Mouse (Mus musculus): ENCODE results near the gene Sav1.
A peak's percentile ranks its signal among the peaks of the same experiment; 100 is the strongest.

Sav1 gene

GRCm38 (mm10) chr12:69986786-69987497 is at the start of gene Sav1:
Sav1 (minus strand) TSS chr12:69987002.
- DNase-seq (ENCODE audit: low read depth in 2 of 2, low spot score in 2 of 2), result peak; percentile 31 to 36

GRCm38 (mm10) chr12:70026233-70026632 is 39.4 kb upstream of the Sav1 start:
- no peak for DNase-seq (ENCODE audit: low read depth in 2 of 2, low spot score in 2 of 2)

GRCm38 (mm10) chr12:70025431-70025830 is 38.6 kb upstream of the Sav1 start:
- DNase-seq (ENCODE audit: low read depth in 2 of 2, low spot score in 2 of 2), result no peak

GRCm38 (mm10) chr12:70023580-70023979 is 36.8 kb upstream of the Sav1 start:
- DNase-seq (ENCODE audit: low read depth in 2 of 2, low spot score in 2 of 2), result no peak

GRCm38 (mm10) chr12:70018153-70018552 is 31.4 kb upstream of the Sav1 start:
- peak; percentile 2 to 29 for DNase-seq (ENCODE audit: low read depth in 2 of 2, low spot score in 2 of 2)

- DNase-seq (ENCODE audit: low read depth in 2 of 2, low spot score in 2 of 2), result no peak
These were observed 29.1 kb upstream of the Sav1 start for GRCm38 (mm10) chr12:70015936-70016335.

- no peak for DNase-seq (ENCODE audit: low read depth in 2 of 2, low spot score in 2 of 2)
These were observed 24.9 kb upstream of the Sav1 start for GRCm38 (mm10) chr12:70011681-70012080.

- DNase-seq (ENCODE audit: low read depth in 2 of 2, low spot score in 2 of 2), result no peak
These were observed 23.6 kb upstream of the Sav1 start for GRCm38 (mm10) chr12:70010356-70010755.

GRCm38 (mm10) chr12:70005103-70005502 is 18.3 kb upstream of the Sav1 start:
- no peak for DNase-seq (ENCODE audit: low read depth in 2 of 2, low spot score in 2 of 2)

GRCm38 (mm10) chr12:69998186-69998983 is 11.6 kb upstream of the Sav1 start:
- DNase-seq (ENCODE audit: low read depth in 2 of 2, low spot score in 2 of 2), result no peak

- no peak for DNase-seq (ENCODE audit: low read depth in 2 of 2, low spot score in 2 of 2)
These were observed 8.6 kb upstream of the Sav1 start for GRCm38 (mm10) chr12:69995382-69995781.

GRCm38 (mm10) chr12:69986241-69986762 is 500 bp downstream of the Sav1 start:
- DNase-seq (ENCODE audit: low read depth in 2 of 2, low spot score in 2 of 2), result peak in 1 of 2 experiments; percentile 17

- no peak for DNase-seq (ENCODE audit: low read depth in 2 of 2, low spot score in 2 of 2)
These were observed 1.3 kb downstream of the Sav1 start for GRCm38 (mm10) chr12:69985546-69985945.

GRCm38 (mm10) chr12:69982874-69983273 is 3.9 kb downstream of the Sav1 start:
- DNase-seq (ENCODE audit: low read depth in 2 of 2, low spot score in 2 of 2), result no peak

GRCm38 (mm10) chr12:69977376-69977998 is 9.3 kb downstream of the Sav1 start:
- no peak for DNase-seq (ENCODE audit: low read depth in 2 of 2, low spot score in 2 of 2)

- DNase-seq (ENCODE audit: low read depth in 2 of 2, low spot score in 2 of 2), result no peak
These were observed 10.1 kb downstream of the Sav1 start for GRCm38 (mm10) chr12:69976688-69977087.

- no peak for DNase-seq (ENCODE audit: low read depth in 2 of 2, low spot score in 2 of 2)
These were observed 13.1 kb downstream of the Sav1 start for GRCm38 (mm10) chr12:69973666-69974065.

GRCm38 (mm10) chr12:69968154-69968553 is 18.6 kb downstream of the Sav1 start:
- DNase-seq (ENCODE audit: low read depth in 2 of 2, low spot score in 2 of 2), result no peak

GRCm38 (mm10) chr12:69967112-69967511 is 19.7 kb downstream of the Sav1 start:
- DNase-seq (ENCODE audit: low read depth in 2 of 2, low spot score in 2 of 2), result no peak

GRCm38 (mm10) chr12:69966071-69966470 is 20.7 kb downstream of the Sav1 start:
- DNase-seq (ENCODE audit: low read depth in 2 of 2, low spot score in 2 of 2), result no peak

- no peak for DNase-seq (ENCODE audit: low read depth in 2 of 2, low spot score in 2 of 2)
These were observed 21.2 kb downstream of the Sav1 start for GRCm38 (mm10) chr12:69965644-69966043.

- no peak for DNase-seq (ENCODE audit: low read depth in 2 of 2, low spot score in 2 of 2)
These were observed 23.7 kb downstream of the Sav1 start for GRCm38 (mm10) chr12:69963141-69963540.

All from CD8-positive naive resting alpha-beta T cell, adult 2 months (primary cell).